Comparison of ENCODE assay signal across 28 mouse cellular contexts in the genomic region with DNA sequence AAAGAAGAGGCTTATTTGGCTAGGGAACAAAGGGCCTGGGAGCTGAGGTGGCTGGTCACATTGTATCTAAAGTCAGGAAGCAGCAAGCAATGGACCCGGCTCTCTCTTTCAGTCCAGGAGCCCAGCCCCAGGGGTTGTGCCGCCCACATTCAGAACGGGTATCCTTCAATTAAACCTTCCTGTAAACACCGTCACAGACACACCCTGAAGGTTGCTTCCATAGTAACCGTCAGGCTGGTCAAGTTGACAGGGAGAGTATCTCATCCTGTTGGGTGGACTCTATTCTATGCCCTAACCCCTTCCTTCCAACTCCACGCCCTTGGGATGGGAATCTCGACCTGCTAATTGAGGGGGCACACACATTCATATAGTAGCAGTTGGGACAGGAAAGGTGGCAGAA.
"Had no signal": no experiment of that assay in that cellular context is flagged by ENCODE, and none has a peak within 500 bp of the region (broad histone marks: within the 10 kb centered on the region; RNA-seq: fewer than 3 reads in every experiment).

No protein-coding gene starts in this region.

- H3K27ac ChIP-seq: gastrocnemius, adult 2 months; heart, embryonic 10.5 days; hindbrain, embryonic 10.5 days; hindbrain, embryonic 12.5 days; hindbrain, embryonic 14.5 days; intestine, embryonic 15.5 days; kidney, embryonic 15.5 days; kidney, postnatal 0 days; layer of hippocampus, adult 2 months; left cerebral cortex, adult 2 months; limb, embryonic 10.5 days; limb, embryonic 12.5 days; liver, embryonic 13.5 days had no signal

- DNase-seq: gastrocnemius, adult 2 months; gastrocnemius, postnatal 10 days; gastrocnemius, postnatal 25 days; heart, adult 18-20 months; heart, postnatal 10 days; heart, postnatal 4 days; kidney, adult 18-20 months; kidney, adult 8-10 months; kidney, postnatal 14 days; kidney, postnatal 36 days; liver; liver, embryonic 13.5 days had no signal

- H3K4me3 ChIP-seq: gastrocnemius, adult 2 months; heart, embryonic 10.5 days; heart, embryonic 12.5 days; hindbrain, embryonic 10.5 days; hindbrain, embryonic 12.5 days; intestine, embryonic 15.5 days; kidney, embryonic 15.5 days; layer of hippocampus, adult 2 months; left cerebral cortex, adult 2 months; limb, embryonic 10.5 days; limb, embryonic 12.5 days; liver, embryonic 13.5 days had no signal

- H3K4me1 ChIP-seq: heart, embryonic 10.5 days; heart, embryonic 12.5 days; intestine, embryonic 15.5 days; kidney, embryonic 15.5 days; limb, embryonic 10.5 days; limb, embryonic 12.5 days; liver, embryonic 13.5 days had no signal

- ATAC-seq: hindbrain, embryonic 16.5 days; inflammation-experienced regulatory T-cells, adult 6 months; intestine, embryonic 15.5 days; intestine, postnatal 0 days had no signal

- H3K36me3 ChIP-seq: heart, embryonic 10.5 days; heart, embryonic 12.5 days; hindbrain, embryonic 10.5 days; hindbrain, embryonic 12.5 days; intestine, embryonic 15.5 days; kidney, embryonic 15.5 days; limb, embryonic 10.5 days; limb, embryonic 12.5 days; liver, embryonic 13.5 days had no signal

- H3K4me2 ChIP-seq: heart, embryonic 12.5 days; hindbrain, embryonic 12.5 days; hindbrain, embryonic 14.5 days; intestine, embryonic 15.5 days; kidney, embryonic 15.5 days; limb, embryonic 12.5 days; liver, embryonic 11.5 days; liver, embryonic 13.5 days had no signal

- H3K27me3 ChIP-seq: heart, embryonic 12.5 days; hindbrain, embryonic 12.5 days; intestine, embryonic 15.5 days; liver, embryonic 13.5 days had no signal

- H3K9me3 ChIP-seq: intestine, embryonic 15.5 days; kidney, embryonic 15.5 days; limb, embryonic 10.5 days; limb, embryonic 12.5 days; liver, embryonic 13.5 days had no signal

- H3K9ac ChIP-seq: heart, embryonic 12.5 days; hindbrain, embryonic 12.5 days; hindbrain, embryonic 14.5 days; intestine, embryonic 15.5 days; kidney, embryonic 15.5 days; limb, embryonic 12.5 days; liver, embryonic 13.5 days had no signal
